17 mouse cellular contexts compared by ENCODE assay signal in the genomic region with DNA sequence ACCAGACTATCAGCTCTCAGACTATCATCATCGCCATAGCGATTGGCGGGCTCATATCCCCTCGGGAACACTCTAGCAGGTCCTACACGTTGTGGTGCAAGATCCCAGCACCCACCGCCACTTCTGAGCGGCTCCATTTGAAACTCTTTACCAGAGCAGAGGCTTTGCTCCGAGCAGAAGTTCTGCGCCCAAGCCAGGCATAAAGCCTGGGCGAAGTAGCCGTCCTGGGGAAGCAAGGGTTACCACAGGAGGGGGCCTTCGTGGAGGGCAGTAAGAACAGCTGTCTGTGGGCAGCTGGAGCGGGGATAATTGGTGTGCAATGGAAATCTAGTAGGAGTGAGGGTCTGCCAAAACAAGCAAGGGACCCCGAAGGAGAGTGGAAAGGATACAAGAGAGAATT. TPM values are rescaled to one million over a fixed set of nuclear protein-coding genes. Genes with fewer than 3 reads are reported as not detected.
DNase-seq lines count a peak whose midpoint lies in the region; ATAC-seq and TF ChIP-seq lines count a peak whose summit lies in the region.
"Had no signal": no experiment of that assay in that cellular context is flagged by ENCODE, and none has a peak within 500 bp of the region (broad histone marks: within the 10 kb centered on the region; RNA-seq: fewer than 3 reads in every experiment).

No protein-coding gene starts in this region.

- TF ChIP-seq EP300 in ES-Bruce4 (IDR thresholded peaks at IDR 0.05; ENCODE audit: insufficient read depth, low read depth, low read length) = no peak

- no peak for TF ChIP-seq CTCF in ES-Bruce4 (IDR thresholded peaks at IDR 0.05; ENCODE audit: low read depth, low read length)
- TF ChIP-seq CTCF in brain, embryonic 14.5 days (IDR thresholded peaks at IDR 0.05; ENCODE audit: borderline replicate concordance, extremely low read depth, insufficient read depth, insufficient read length) = no peak

- no peak overlapping the region; the same call in 1 of the 2 replicates for H3K4me2 ChIP-seq in limb, embryonic 15.5 days
- H3K4me2 ChIP-seq in heart, embryonic 12.5 days = no peak overlapping the region

- no peaks in the 10 kb centered on the region for H3K27me3 ChIP-seq in ES-Bruce4 (ENCODE audit: control insufficient read depth, insufficient read depth, low read length, poor library complexity, severe bottlenecking)
- H3K27me3 ChIP-seq in limb, embryonic 15.5 days = no peaks in the 10 kb centered on the region
- no peaks in the 10 kb centered on the region for H3K27me3 ChIP-seq in heart, embryonic 12.5 days (replicated peaks)
- H3K27me3 ChIP-seq: CH12.LX; lung, embryonic 15.5 days had no signal

- no peaks in the 10 kb centered on the region for H3K36me3 ChIP-seq in ES-Bruce4 (ENCODE audit: control insufficient read depth, insufficient read depth, low read length, poor library complexity, severe bottlenecking)
- H3K36me3 ChIP-seq in limb, embryonic 15.5 days = no peaks in the 10 kb centered on the region
- H3K36me3 ChIP-seq in heart, embryonic 12.5 days = no peaks in the 10 kb centered on the region
- H3K36me3 ChIP-seq: lung, embryonic 15.5 days; stomach, embryonic 15.5 days had no signal

- ATAC-seq in limb, embryonic 15.5 days (ENCODE audit: insufficient number of reproducible peaks, low FRiP score, low TSS enrichment, low read depth) = no peak
- ATAC-seq in heart, embryonic 12.5 days (ENCODE audit: insufficient number of reproducible peaks, low FRiP score) = no peak

- H3K4me3 ChIP-seq in ES-Bruce4 (ENCODE audit: low read depth, low read length) = peak overlapping the region; percentile 28; the same call in 1 of the 2 replicates
- no peak overlapping the region for H3K4me3 ChIP-seq in limb, embryonic 15.5 days
- H3K4me3 ChIP-seq in heart, embryonic 12.5 days = no peak overlapping the region
- H3K4me3 ChIP-seq: lung, embryonic 15.5 days; stomach, embryonic 15.5 days had no signal

- peak; percentile 24 for DNase-seq in kidney, postnatal 10 days
- DNase-seq in kidney, postnatal 36 days = no peak
- peak; percentile 49 for DNase-seq in brain, embryonic 14.5 days (ENCODE audit: low read depth)
- no peak for DNase-seq in ovary, postnatal 14 days (ENCODE audit: low spot score)
- DNase-seq: adrenal gland, postnatal 10 days; cerebellum, postnatal 36 days; right cerebral cortex, postnatal 14 days had no signal

- no peaks in the 10 kb centered on the region for H3K9me3 ChIP-seq in ES-Bruce4 (replicated peaks; ENCODE audit: control insufficient read depth, insufficient read depth, low read length, poor library complexity, severe bottlenecking)
- no peaks in the 10 kb centered on the region for H3K9me3 ChIP-seq in limb, embryonic 15.5 days
- no peaks in the 10 kb centered on the region for H3K9me3 ChIP-seq in heart, embryonic 12.5 days (replicated peaks)
- H3K9me3 ChIP-seq: lung, embryonic 15.5 days; megakaryocyte, embryonic 14.5 days; stomach, embryonic 15.5 days had no signal

- H3K27ac ChIP-seq in ES-Bruce4 (ENCODE audit: insufficient read depth, low read length) = no peak overlapping the region
- peak overlapping the region; percentile 57; the same call in 1 of the 2 replicates for H3K27ac ChIP-seq in limb, embryonic 15.5 days
- H3K27ac ChIP-seq in heart, embryonic 12.5 days (ENCODE audit: poor library complexity, severe bottlenecking) = no peak overlapping the region
- H3K27ac ChIP-seq: lung, embryonic 15.5 days; stomach, embryonic 15.5 days had no signal

- 47% methylated on average over 14 of the region's 14 CpGs for WGBS in limb, embryonic 15.5 days
- 66% methylated on average over 14 of the region's 14 CpGs for WGBS in heart, embryonic 12.5 days

- peak overlapping the region; percentile 42 for H3K9ac ChIP-seq in ES-Bruce4 (ENCODE audit: low read depth, poor library complexity, severe bottlenecking)
- H3K9ac ChIP-seq in limb, embryonic 15.5 days = no peak overlapping the region
- no peak overlapping the region for H3K9ac ChIP-seq in heart, embryonic 12.5 days
- H3K9ac ChIP-seq: lung, embryonic 15.5 days; stomach, embryonic 15.5 days had no signal

- no peaks in the 10 kb centered on the region for H3K4me1 ChIP-seq in ES-Bruce4 (ENCODE audit: control insufficient read depth, insufficient read depth, low read length)
- H3K4me1 ChIP-seq in limb, embryonic 15.5 days = peaks cover 19% of the 10 kb centered on the region
- peaks cover 6% of the 10 kb centered on the region; the same call in 1 of the 2 replicates for H3K4me1 ChIP-seq in heart, embryonic 12.5 days (replicated peaks)
- H3K4me1 ChIP-seq: stomach, embryonic 15.5 days had no signal

- no peak for TF ChIP-seq POLR2A in ES-Bruce4 (IDR thresholded peaks at IDR 0.05; ENCODE audit: insufficient read depth, low read length)
- no peak for TF ChIP-seq POLR2A in brain, embryonic 14.5 days (IDR thresholded peaks at IDR 0.05; ENCODE audit: borderline replicate concordance, extremely low read depth, insufficient read depth, insufficient read length, poor library complexity, severe bottlenecking)

RNA-seq across cellular contexts. Expression of a gene that starts 44.9 kb away (rescaled TPM):
- 35.3 and 40.8 TPM in 2 replicates for polyA plus RNA-seq in ES-Bruce4 (2011; ENCODE audit: insufficient read depth, insufficient read length, low read depth, missing spikeins)
- polyA plus RNA-seq in brain, embryonic 14.5 days (2012; rRNA removed) = 18.2 and 20.7 TPM in 2 replicates
- 33.8 and 39.3 TPM in 2 replicates for polyA plus RNA-seq in limb, embryonic 15.5 days (2015; fragmentation: Nextera tagmentation; extraction: Ambion mirVana)
- 38.5 and 43.7 TPM in 2 replicates for polyA plus RNA-seq in heart, embryonic 12.5 days (2016; fragmentation: Nextera tagmentation; extraction: Ambion mirVana)

RNA-seq across cellular contexts. Expression of a gene that starts 45.2 kb away (rescaled TPM):
- polyA plus RNA-seq in ES-Bruce4 (2011; ENCODE audit: insufficient read depth, insufficient read length, low read depth, missing spikeins) = not detected in 2 replicates
- polyA plus RNA-seq in brain, embryonic 14.5 days (2012; rRNA removed) = not detected in 2 replicates
- polyA plus RNA-seq in limb, embryonic 15.5 days (2015; fragmentation: Nextera tagmentation; extraction: Ambion mirVana) = not detected in 2 replicates
- polyA plus RNA-seq in heart, embryonic 12.5 days (2016; fragmentation: Nextera tagmentation; extraction: Ambion mirVana) = not detected in 2 replicates
- polyA plus RNA-seq: heart, embryonic 14.5 days; kidney, embryonic 16.5 days; limb, embryonic 11.5 days; lung, embryonic 15.5 days; stomach, embryonic 15.5 days had no signal

Comparison
In these comparisons a context has a peak if more than half of its experiments do, and no peak if none do; other contexts are left out.
1. DNase-seq: peak in kidney, postnatal 10 days (single experiment) and brain, embryonic 14.5 days (single experiment); none in kidney, postnatal 36 days (0 of 2) and ovary, postnatal 14 days (single experiment).